Mouse (Mus musculus): ENCODE data around the gene Fmo5. TPM values are rescaled to one million over a fixed set of nuclear protein-coding genes. Genes with fewer than 3 reads are reported as not detected.

Gene Fmo5
- polyA plus RNA-seq, 1 experiment = 15.1 TPM

- TF ChIP-seq POLR2A (IDR thresholded peaks at IDR 0.05; ENCODE audit: borderline replicate concordance, extremely low read depth, low read depth, low read length) (no peak), CTCF (IDR thresholded peaks at IDR 0.05; ENCODE audit: insufficient read depth, low read length) (no peak)
- DNase-seq = no peak
- Histone ChIP-seq H3K4me3 (replicated peaks; ENCODE audit: extremely low read depth, low read depth, low read length) (no peak overlapping the region), H3K4me1 (ENCODE audit: control insufficient read depth, insufficient read depth, low read length) (no peaks in the 10 kb centered on the region)
- WGBS = 46% methylated on average over 3 of the region's 3 CpGs
These were observed 72.6 kb downstream of the Fmo5 start for GRCm38 (mm10) chr3:97701198-97701597.

GRCm38 (mm10) chr3:97702448-97703080, 74.0 kb downstream of the Fmo5 start:
- WGBS = 86% methylated on average over 11 of the region's 11 CpGs
- TF ChIP-seq CTCF (IDR thresholded peaks at IDR 0.05; ENCODE audit: insufficient read depth, low read length) (no peak), POLR2A (IDR thresholded peaks at IDR 0.05; ENCODE audit: borderline replicate concordance, extremely low read depth, low read depth, low read length) (no peak)
- no peak overlapping the region for H3K4me3 ChIP-seq (replicated peaks; ENCODE audit: extremely low read depth, low read depth, low read length)
- no peaks in the 10 kb centered on the region for H3K4me1 ChIP-seq (ENCODE audit: control insufficient read depth, insufficient read depth, low read length)
- DNase-seq = no peak

Other genes starting within 250 kb of the Fmo5 start
- not detected in 2 replicates for gene Olfr1402, start 206.8 kb upstream of the Fmo5 start, polyA plus RNA-seq (2012; rRNA removed)
- gene Chd1l, start 18.6 kb upstream of the Fmo5 start, polyA plus RNA-seq (2012; rRNA removed) = 3.8 and 5.2 TPM in 2 replicates
- gene Prkab2, start 29.4 kb downstream of the Fmo5 start, polyA plus RNA-seq (2012; rRNA removed) = 5.4 and 8.3 TPM in 2 replicates
- gene Gm17651, start 45.9 kb downstream of the Fmo5 start, polyA plus RNA-seq (2012; rRNA removed) = not detected in 2 replicates

All from lung, adult 2 months (tissue).